Mouse (Mus musculus) spleen, adult 10 weeks (tissue): ENCODE data around the gene Polk. TPM values are rescaled to one million over a fixed set of nuclear protein-coding genes. Genes with fewer than 3 reads are reported as not detected.

Experiments
- polyA plus RNA-seq: library from polyadenylated mRNA; stranded (reverse); fragments of 350-450 nt; fragmentation: Illumina TruSeq; extraction: RNeasy Lipid Tissue Mini Kit (QIAGEN cat#74804); gene quantifications from one replicate; pipeline ENCODE4 v1.2.3, GENCODE M21; 2015; ENCODE audit warnings: low replicate concordance; ENCODE audit not compliant: insufficient read depth

Polk gene
- 14.6 TPM for polyA plus RNA-seq

GRCm38 (mm10) chr13:96542081-96542889 is at the start of gene Polk, which contains the start of gene Col4a3bp:
Gene Polk (minus strand): TSS chr13:96542579.
Gene Col4a3bp (plus strand): TSS chr13:96542618.

GRCm38 (mm10) chr13:96490433-96490832 is 51.9 kb downstream of the Polk start, which contains the start of gene Gm17622:
Gene Gm17622 (plus strand): TSS chr13:96490733.

GRCm38 (mm10) chr13:96470957-96471356 is 71.4 kb downstream of the Polk start, which contains the start of gene Ankdd1b:
Gene Ankdd1b (minus strand): TSS chr13:96471198.

Other genes starting within 250 kb of the Polk start
- gene Poc5, start 154.3 kb downstream of the Polk start, polyA plus RNA-seq, result 19.2 TPM
- not detected for gene Ankdd1b, start 71.4 kb downstream of the Polk start, polyA plus RNA-seq
- gene Gm17622, start 51.8 kb downstream of the Polk start, polyA plus RNA-seq, result not detected
- 68.1 TPM for gene Col4a3bp, start within 50 bp of the Polk start, polyA plus RNA-seq
- gene Hmgcr, start 128.4 kb upstream of the Polk start, polyA plus RNA-seq, result 35.8 TPM
- not detected for gene Ankrd31, start 205.7 kb upstream of the Polk start, polyA plus RNA-seq